Mouse (Mus musculus) embryonic facial prominence, embryonic 10.5 days (tissue): Measurements from ENCODE around the gene Cntn6. TPM values are rescaled to one million over a fixed set of nuclear protein-coding genes. Genes with fewer than 3 reads are reported as not detected.

ENCODE experiments used
- DNase-seq: peaks from one replicate; pipeline ENCODE4 v3.0.0-alpha.2; 2017; ENCODE audit warnings: low spot score
- H3K27ac ChIP-seq: fragments of 300-500 bp; sonication (generic); replicated peaks from 2 replicates; pipeline ENCODE4 v1.5.1; 2016; ENCODE audit warnings: mild to moderate bottlenecking
- H3K27me3 ChIP-seq: fragments of 300-500 bp; sonication (generic); replicated peaks from 2 replicates; pipeline ENCODE4 v1.6.1; 2016; ENCODE audit warnings: low read depth, mild to moderate bottlenecking; ENCODE audit not compliant: poor library complexity, severe bottlenecking
- H3K36me3 ChIP-seq: fragments of 300-500 bp; sonication (generic); replicated peaks from 2 replicates; pipeline ENCODE4 v1.6.1; 2016; ENCODE audit warnings: mild to moderate bottlenecking, moderate library complexity
- H3K4me1 ChIP-seq: fragments of 300-500 bp; sonication (generic); 2 replicates; pipeline ENCODE4 v1.6.1; 2016
- H3K4me3 ChIP-seq: fragments of 300-500 bp; sonication (generic); 2 replicates; pipeline ENCODE4 v1.5.1; 2016; ENCODE audit warnings: mild to moderate bottlenecking, moderate library complexity
- H3K9me3 ChIP-seq: fragments of 300-500 bp; sonication (generic); 2 replicates; pipeline ENCODE4 v1.6.1; 2016; ENCODE audit warnings: mild to moderate bottlenecking
- WGBS: fragments of 180-500 bp; shearing (Covaris S2); methylation state at CpG from one replicate; pipeline ENCODE4 v1.1.7; 2016; 5-methylcytosine and 5-hydroxymethylcytosine counted together
- polyA plus RNA-seq: library from polyadenylated mRNA; unstranded; fragments of >200 nt; fragmentation: Nextera tagmentation; extraction: Ambion mirVana; gene quantifications from 2 replicates; pipeline ENCODE4 v1.2.1, GENCODE M21; 2016

The Cntn6 gene
- polyA plus RNA-seq, 1 experiment from 2014 or later = 0.88 TPM

DNA sequence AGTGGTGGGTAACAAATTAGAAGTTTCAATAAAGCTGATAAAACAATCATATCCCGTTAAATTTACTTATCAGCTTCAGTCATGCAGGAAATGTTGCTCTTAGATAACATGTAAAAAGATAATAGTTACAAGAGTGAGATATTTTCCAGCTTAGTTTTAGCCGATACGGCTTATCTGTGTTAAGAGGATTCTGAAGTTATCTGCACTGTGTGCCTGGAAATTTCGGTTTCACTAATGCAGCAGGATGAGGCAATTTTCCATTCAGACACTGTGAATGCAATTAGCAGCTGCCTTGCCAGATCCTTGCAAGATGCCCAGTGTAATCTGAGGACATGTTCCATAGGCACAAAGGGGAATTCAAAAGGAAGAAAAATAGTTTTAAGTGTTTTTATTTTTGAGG lies 315.9 kb downstream of the Cntn6 start:
- H3K27ac ChIP-seq = no peak overlapping the region
- WGBS = 68% methylated on average over 4 of the region's 4 CpGs
- H3K36me3 ChIP-seq = no peaks in the 10 kb centered on the region
- no peaks in the 10 kb centered on the region for H3K9me3 ChIP-seq
- no peak overlapping the region for H3K4me3 ChIP-seq
- H3K4me1 ChIP-seq = no peaks in the 10 kb centered on the region
- DNase-seq = no peak
- no peaks in the 10 kb centered on the region for H3K27me3 ChIP-seq

DNA sequence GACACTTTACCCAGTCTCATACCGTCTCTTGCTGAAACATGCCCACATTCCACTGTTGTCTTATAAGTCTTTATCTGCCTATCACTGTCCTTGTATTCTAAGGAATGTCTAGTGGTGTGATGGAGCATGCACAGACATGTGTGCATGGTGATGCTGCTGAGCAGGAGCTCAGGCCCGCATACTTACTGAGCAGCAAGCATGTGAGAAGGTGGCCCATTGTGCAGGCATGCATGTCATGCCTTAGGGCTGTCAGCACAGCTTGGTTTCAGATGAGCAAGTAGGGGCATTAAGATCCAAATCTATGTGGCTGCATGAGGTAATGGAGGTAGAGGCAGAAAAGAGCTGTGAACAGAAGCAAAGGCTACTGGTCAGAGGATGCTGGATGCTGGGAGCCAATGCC lies 323.0 kb downstream of the Cntn6 start:
- WGBS = 86% methylated on average over 2 of the region's 2 CpGs
- Histone ChIP-seq H3K9me3 (no peaks in the 10 kb centered on the region), H3K36me3 (no peaks in the 10 kb centered on the region), H3K27me3 (no peaks in the 10 kb centered on the region), H3K27ac (no peak overlapping the region), H3K4me3 (no peak overlapping the region), H3K4me1 (no peaks in the 10 kb centered on the region)
- DNase-seq = no peak

DNA sequence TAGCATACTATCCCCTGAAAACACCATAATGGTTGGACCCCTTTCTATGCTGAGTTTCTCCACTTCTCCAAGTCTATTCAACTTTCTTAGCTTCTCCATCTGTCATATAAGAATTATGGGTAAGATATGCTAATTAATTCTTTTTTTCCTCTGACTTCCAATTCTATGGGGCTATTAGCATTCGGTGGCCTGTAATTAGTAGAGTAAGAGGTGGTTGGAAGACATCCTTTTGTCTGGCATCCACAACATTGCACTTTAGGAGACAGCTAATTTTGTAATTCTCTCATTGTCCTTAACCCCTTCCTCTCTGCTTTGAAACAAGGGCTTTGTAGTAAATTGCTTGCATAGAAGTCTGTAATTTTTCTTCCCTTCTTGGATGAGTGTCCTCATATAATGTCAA lies 387.1 kb downstream of the Cntn6 start:
- no peak for DNase-seq
- H3K4me3 ChIP-seq = no peak overlapping the region
- H3K27me3 ChIP-seq = no peaks in the 10 kb centered on the region
- H3K9me3 ChIP-seq = no peaks in the 10 kb centered on the region
- H3K27ac ChIP-seq = no peak overlapping the region
- 89% methylated on average over 1 of the region's 1 CpGs for WGBS
- no peaks in the 10 kb centered on the region for H3K4me1 ChIP-seq
- no peaks in the 10 kb centered on the region for H3K36me3 ChIP-seq

DNA sequence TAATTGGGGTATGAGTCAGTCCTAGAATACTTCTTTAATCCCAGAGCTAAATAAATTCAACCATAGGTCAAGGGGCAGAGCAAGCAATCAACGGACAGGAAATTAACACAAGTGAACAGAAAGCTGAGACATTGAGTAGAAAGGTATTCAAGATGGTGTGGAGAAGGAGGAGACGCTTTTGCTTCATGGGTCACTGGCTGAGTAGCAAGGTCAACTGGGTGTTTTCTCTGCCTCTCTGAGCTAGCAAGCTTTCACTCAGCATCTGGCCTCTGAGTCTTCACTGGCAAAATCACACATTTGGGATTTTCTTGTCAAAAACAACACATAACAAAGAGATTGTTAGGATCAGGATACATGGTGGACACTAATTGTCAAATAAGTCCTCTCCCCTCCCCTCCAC lies 391.4 kb downstream of the Cntn6 start:
- Histone ChIP-seq H3K36me3 (no peaks in the 10 kb centered on the region), H3K4me1 (no peaks in the 10 kb centered on the region)
- WGBS = 20% methylated on average over 2 of the region's 2 CpGs

DNA sequence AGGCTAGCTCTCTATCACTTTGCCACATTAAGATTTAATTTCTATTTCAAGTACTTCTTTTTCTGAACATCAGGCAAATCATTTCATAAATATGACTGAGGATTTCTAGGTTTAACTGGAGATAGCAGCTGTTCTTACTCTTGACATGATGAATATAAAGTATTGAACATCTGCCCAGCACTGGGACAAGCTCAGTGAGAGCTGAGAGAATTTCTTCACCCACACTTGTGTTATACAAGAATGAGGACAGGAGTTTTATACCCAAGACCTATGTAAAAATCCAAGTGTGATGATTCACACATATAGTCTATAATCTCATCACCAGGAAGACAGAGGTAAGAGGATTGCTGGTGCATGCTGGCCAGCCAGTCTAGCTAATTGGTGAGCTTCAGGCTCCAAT lies 393.2 kb downstream of the Cntn6 start:
- no peaks in the 10 kb centered on the region for H3K9me3 ChIP-seq
- no peaks in the 10 kb centered on the region for H3K27me3 ChIP-seq
- no peak overlapping the region for H3K27ac ChIP-seq
- no peak for DNase-seq
- no peak overlapping the region for H3K4me3 ChIP-seq
- H3K4me1 ChIP-seq = no peaks in the 10 kb centered on the region
- no peaks in the 10 kb centered on the region for H3K36me3 ChIP-seq

More for the DNA sequence above, 391.4 kb downstream of the Cntn6 start:
- Histone ChIP-seq H3K9me3 (no peaks in the 10 kb centered on the region), H3K4me3 (no peak overlapping the region), H3K27me3 (no peaks in the 10 kb centered on the region), H3K27ac (no peak overlapping the region)
- peak; percentile 28 for DNase-seq

DNA sequence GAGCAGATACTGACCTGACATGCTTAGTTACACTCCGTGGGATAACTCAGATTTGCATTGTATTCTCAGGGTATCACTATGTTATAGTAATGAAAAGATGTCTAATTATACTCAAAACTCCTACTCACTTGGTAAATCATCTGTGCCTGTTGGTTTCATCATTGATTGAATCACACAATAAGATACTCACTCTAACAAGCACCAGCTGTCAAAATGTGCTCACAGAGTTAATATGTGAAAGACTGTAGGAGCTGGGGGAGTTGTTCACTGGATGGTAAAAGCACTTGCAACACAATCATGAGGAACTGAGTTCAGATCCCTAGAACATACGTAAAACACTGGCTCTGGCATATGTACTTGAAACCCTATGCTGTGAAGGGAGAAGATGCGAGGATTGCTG lies 398.5 kb downstream of the Cntn6 start:
- Histone ChIP-seq H3K27ac (no peak overlapping the region), H3K27me3 (no peaks in the 10 kb centered on the region), H3K36me3 (no peaks in the 10 kb centered on the region), H3K4me1 (no peaks in the 10 kb centered on the region), H3K4me3 (no peak overlapping the region), H3K9me3 (no peaks in the 10 kb centered on the region)
- no peak for DNase-seq
- 89% methylated on average over 3 of the region's 3 CpGs for WGBS
